Mouse (Mus musculus) megakaryocyte, embryonic 14.5 days (primary cell): ENCODE measurements at regions not wholly inside any gene's neighbourhood (a gene's known extent, or its start where the extent isn't known, plus 50 kb on each side); places are given as distances from the start of the nearest gene placed in this dataset.

Source experiments
- H3K27me3 ChIP-seq: replicated peaks from 2 replicates; pipeline ENCODE3; 2012; ENCODE audit warnings: inconsistent platforms
- H3K36me3 ChIP-seq: replicated peaks from 2 replicates; pipeline ENCODE3; 2012; ENCODE audit warnings: low read length, inconsistent platforms, mixed read lengths
- H3K4me1 ChIP-seq: 2 replicates; pipeline ENCODE4 v1.6.1; 2012; ENCODE audit warnings: inconsistent platforms
- H3K4me3 ChIP-seq: replicated peaks from 2 replicates; pipeline ENCODE3; 2012; ENCODE audit warnings: moderate library complexity, mild to moderate bottlenecking, inconsistent platforms
- H3K9me3 ChIP-seq: 2 replicates; pipeline ENCODE4 v1.6.1; 2012; ENCODE audit warnings: inconsistent platforms
- FLI1 ChIP-seq: IDR thresholded peaks from 2 replicates; pipeline ENCODE4 v1.6.1; 2012; ENCODE audit warnings: low read length, inconsistent platforms, mixed read lengths
- GATA1 ChIP-seq: IDR thresholded peaks from 3 replicates; pipeline ENCODE4 v1.6.1; 2012; ENCODE audit warnings: mixed read lengths, low read length, inconsistent platforms, borderline replicate concordance

GRCm38 (mm10) chr11:82668026-82668425 lies 96.1 kb downstream of the Cct6b start:
- no peaks in the 10 kb centered on the region for H3K36me3 ChIP-seq
- no peaks in the 10 kb centered on the region for H3K4me1 ChIP-seq
- TF ChIP-seq GATA1 (no peak), FLI1 (no peak)
- no peak overlapping the region for H3K4me3 ChIP-seq
- H3K27me3 ChIP-seq: peaks cover 11% of the 10 kb centered on the region
- no peaks in the 10 kb centered on the region for H3K9me3 ChIP-seq

GRCm38 (mm10) chr11:82664076-82664475 lies 100.0 kb downstream of the Cct6b start:
- TF ChIP-seq GATA1: no peak
- no peak for TF ChIP-seq FLI1
- no peak overlapping the region for H3K4me3 ChIP-seq
- H3K27me3 ChIP-seq: peaks cover 12% of the 10 kb centered on the region
- no peaks in the 10 kb centered on the region for H3K9me3 ChIP-seq
- H3K36me3 ChIP-seq: no peaks in the 10 kb centered on the region
- no peaks in the 10 kb centered on the region for H3K4me1 ChIP-seq

GRCm38 (mm10) chr11:82662086-82662485 lies 102.0 kb downstream of the Cct6b start:
- no peaks in the 10 kb centered on the region for H3K9me3 ChIP-seq
- TF ChIP-seq FLI1 (no peak), GATA1 (no peak)
- H3K27me3 ChIP-seq: peaks cover 12% of the 10 kb centered on the region
- H3K4me3 ChIP-seq: no peak overlapping the region
- H3K36me3 ChIP-seq: no peaks in the 10 kb centered on the region
- no peaks in the 10 kb centered on the region for H3K4me1 ChIP-seq

- Histone ChIP-seq H3K4me1 (no peaks in the 10 kb centered on the region), H3K36me3 (no peaks in the 10 kb centered on the region), H3K4me3 (no peak overlapping the region), H3K27me3 (peaks cover 28% of the 10 kb centered on the region), H3K9me3 (peaks cover 8% of the 10 kb centered on the region; the same call in 1 of the 2 replicates)
- no peak for TF ChIP-seq GATA1
- no peak for TF ChIP-seq FLI1
These were observed 112.4 kb downstream of the Cct6b start for GRCm38 (mm10) chr11:82651751-82652150.

GRCm38 (mm10) chr11:82638513-82638912 lies 125.6 kb downstream of the Cct6b start:
- Histone ChIP-seq H3K36me3 (no peaks in the 10 kb centered on the region), H3K27me3 (peaks cover 18% of the 10 kb centered on the region), H3K4me3 (no peak overlapping the region), H3K4me1 (peaks cover 3% of the 10 kb centered on the region), H3K9me3 (peaks cover 8% of the 10 kb centered on the region)
- TF ChIP-seq GATA1: no peak
- no peak for TF ChIP-seq FLI1

- peaks cover 16% of the 10 kb centered on the region for H3K27me3 ChIP-seq
- H3K9me3 ChIP-seq: no peaks in the 10 kb centered on the region
- no peak for TF ChIP-seq FLI1
- TF ChIP-seq GATA1: no peak
These were observed 131.9 kb downstream of the Cct6b start for GRCm38 (mm10) chr11:82632191-82632590.

GRCm38 (mm10) chr11:82631387-82631786 lies 132.7 kb downstream of the Cct6b start:
- Histone ChIP-seq H3K9me3 (no peaks in the 10 kb centered on the region), H3K4me1 (peaks cover 6% of the 10 kb centered on the region), H3K27me3 (peaks cover 15% of the 10 kb centered on the region), H3K4me3 (no peak overlapping the region), H3K36me3 (no peaks in the 10 kb centered on the region)
- TF ChIP-seq GATA1 (no peak), FLI1 (no peak)

More at GRCm38 (mm10) chr11:82632191-82632590, 131.9 kb downstream of the Cct6b start:
- Histone ChIP-seq H3K4me1 (peaks cover 6% of the 10 kb centered on the region), H3K4me3 (no peak overlapping the region), H3K36me3 (no peaks in the 10 kb centered on the region)

- Histone ChIP-seq H3K4me1 (peaks cover 4% of the 10 kb centered on the region), H3K36me3 (no peaks in the 10 kb centered on the region), H3K4me3 (no peak overlapping the region), H3K9me3 (no peaks in the 10 kb centered on the region), H3K27me3 (peaks cover 19% of the 10 kb centered on the region)
- no peak for TF ChIP-seq GATA1
- TF ChIP-seq FLI1: no peak
These were observed 137.5 kb downstream of the Cct6b start for GRCm38 (mm10) chr11:82626501-82627111.

GRCm38 (mm10) chr11:82621061-82621460 lies 143.1 kb downstream of the Cct6b start:
- H3K4me1 ChIP-seq: no peaks in the 10 kb centered on the region
- no peaks in the 10 kb centered on the region for H3K9me3 ChIP-seq
- H3K4me3 ChIP-seq: no peak overlapping the region
- no peak for TF ChIP-seq FLI1
- TF ChIP-seq GATA1: no peak
- peaks cover 33% of the 10 kb centered on the region for H3K27me3 ChIP-seq
- no peaks in the 10 kb centered on the region for H3K36me3 ChIP-seq

- TF ChIP-seq FLI1 (no peak), GATA1 (no peak)
- Histone ChIP-seq H3K36me3 (no peaks in the 10 kb centered on the region), H3K4me1 (no peaks in the 10 kb centered on the region), H3K9me3 (no peaks in the 10 kb centered on the region), H3K4me3 (no peak overlapping the region), H3K27me3 (peaks cover 30% of the 10 kb centered on the region)
These were observed 144.7 kb downstream of the Cct6b start for GRCm38 (mm10) chr11:82619418-82619817.
